Mouse (Mus musculus) spleen, postnatal 10 days (tissue): ENCODE measurements around the gene Rgcc.

Experiments used
- DNase-seq, 2 experiments: peaks; one replicate each; pipeline ENCODE4 v3.0.0; 2021 to 2022; ENCODE audit warnings: low spot score in 2 of 2

Gene Rgcc

DNA sequence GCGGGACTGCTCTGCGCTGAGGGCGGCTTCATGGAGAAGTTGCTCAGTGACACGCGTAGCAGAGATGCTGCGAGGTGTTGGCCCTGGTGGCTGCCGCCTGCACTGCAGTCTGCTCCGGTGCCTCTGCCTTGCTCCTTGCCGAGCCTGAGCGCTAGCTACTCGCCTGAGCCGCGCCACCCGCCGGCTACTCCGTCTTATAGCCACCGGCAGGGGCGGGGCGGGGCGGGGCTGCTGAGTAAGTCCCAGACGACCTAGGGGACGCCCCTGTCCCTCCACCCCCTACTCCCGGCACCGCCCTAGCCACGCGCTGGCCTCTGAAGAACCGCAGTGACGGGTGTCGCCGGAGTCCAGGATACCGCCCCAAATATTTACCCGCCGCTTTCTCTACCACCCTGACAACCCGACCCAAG lies at the start of gene Rgcc:
Rgcc (minus strand) TSS at position 180 of the 410 bp plus-strand sequence.
- peak; percentile 99 to 100 for DNase-seq

DNA sequence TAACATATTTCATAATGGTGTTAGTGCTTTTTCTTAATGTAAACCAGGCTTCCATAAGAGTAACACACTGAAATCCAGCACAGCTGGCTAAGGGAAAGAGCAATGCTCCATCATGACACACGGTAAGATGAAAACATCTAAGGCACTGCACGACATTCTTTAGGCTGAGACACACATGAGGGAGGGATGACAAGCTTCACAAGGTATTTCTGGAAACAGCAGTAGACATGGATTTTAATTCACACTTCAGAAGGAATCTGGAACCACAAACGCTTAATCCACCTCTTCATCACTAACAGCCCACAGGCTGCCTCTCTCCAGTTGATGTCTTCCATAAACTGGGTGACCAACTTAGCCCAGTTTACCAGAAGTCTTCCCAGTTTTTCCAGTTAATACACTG lies 44.9 kb upstream of the Rgcc start:
- no peak for DNase-seq

DNA sequence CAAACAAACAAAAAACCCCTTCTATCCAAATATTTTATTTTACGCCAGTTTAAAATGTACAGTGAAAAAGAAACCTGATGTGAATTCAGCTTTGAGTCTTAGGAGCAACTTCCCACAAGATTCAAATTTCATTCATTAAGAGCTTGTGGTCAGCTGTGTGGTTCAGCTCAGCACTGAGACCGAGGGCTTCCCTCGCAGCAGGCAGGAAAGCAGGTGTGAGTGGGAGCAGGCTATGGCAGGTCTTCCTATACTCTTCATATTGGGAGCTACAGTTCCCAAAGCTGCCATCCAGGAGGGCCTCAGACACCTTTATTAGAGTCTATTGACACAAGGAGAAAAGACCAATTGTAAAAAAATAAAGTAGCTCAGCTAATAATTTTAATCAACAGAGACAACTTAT lies 34.2 kb upstream of the Rgcc start:
- no peak for DNase-seq

DNA sequence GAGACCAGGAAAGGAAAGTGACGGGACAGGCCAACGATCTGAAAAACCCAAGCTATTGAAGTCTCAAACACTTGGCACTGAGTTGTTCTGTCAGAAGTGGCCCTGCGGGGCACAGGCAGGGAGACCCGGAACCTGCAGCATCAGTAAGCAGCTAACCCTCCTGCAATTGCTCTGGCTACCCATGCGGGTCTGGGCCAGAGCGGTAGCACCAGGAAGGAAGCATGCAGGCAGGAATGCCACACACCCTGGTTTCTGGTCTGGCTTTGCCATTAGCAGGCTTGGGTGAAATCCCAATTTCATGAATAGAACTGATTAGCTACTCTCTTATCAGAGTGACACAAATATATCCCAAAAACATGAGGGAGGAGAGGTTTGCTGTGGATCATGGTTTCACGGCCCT lies 30.5 kb upstream of the Rgcc start:
- peak in 1 of 2 experiments; percentile 13 for DNase-seq

DNA sequence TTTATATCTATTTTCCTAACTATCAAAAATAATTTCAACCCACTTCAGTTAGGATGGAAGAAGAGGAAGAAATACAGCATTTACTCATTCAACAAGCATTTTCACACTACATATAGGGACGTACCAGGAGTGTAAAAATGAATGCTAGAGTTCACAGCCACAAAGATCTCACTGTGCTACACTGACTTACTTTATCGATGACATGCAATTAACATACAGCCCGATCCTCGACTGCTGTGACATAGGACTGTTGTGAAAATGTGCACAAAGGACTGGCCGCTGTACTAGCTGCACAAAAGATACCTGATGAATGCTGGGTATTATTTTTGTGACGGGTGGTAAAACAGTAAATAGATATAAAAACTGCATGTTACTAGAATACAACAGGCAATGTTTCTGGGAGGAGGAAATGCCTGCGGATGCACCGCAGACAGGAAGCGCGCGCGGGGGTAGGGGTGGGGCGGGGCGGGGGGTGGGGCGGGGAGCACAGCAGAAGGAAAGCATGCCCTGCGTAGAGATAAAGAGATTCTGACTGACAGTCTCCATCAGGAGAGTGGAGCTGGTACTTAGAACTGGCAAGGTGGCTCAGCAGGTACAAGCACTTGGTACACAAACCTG lies 29.6 kb upstream of the Rgcc start:
- DNase-seq, result peak in 1 of 2 experiments; percentile 36

DNA sequence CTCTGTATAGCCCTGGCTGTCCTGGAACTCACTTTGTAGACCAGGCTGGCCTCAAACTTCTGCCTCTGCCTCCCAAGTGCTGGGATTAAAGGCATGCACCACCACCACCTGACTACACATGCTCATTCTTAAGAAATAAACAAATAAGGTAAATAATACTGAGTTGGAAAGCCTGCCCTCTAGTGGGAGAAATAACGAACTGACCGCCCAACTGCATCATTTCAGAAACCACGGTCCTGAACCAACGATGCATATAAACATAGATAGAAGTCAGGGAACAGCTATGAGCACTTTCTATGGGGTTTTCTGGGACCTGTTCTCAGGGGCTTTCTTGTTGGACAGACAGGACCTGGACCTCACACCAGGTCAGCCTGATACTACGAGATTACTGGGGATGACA lies 25.6 kb upstream of the Rgcc start:
- DNase-seq, result peak in 1 of 2 experiments; percentile 63

DNA sequence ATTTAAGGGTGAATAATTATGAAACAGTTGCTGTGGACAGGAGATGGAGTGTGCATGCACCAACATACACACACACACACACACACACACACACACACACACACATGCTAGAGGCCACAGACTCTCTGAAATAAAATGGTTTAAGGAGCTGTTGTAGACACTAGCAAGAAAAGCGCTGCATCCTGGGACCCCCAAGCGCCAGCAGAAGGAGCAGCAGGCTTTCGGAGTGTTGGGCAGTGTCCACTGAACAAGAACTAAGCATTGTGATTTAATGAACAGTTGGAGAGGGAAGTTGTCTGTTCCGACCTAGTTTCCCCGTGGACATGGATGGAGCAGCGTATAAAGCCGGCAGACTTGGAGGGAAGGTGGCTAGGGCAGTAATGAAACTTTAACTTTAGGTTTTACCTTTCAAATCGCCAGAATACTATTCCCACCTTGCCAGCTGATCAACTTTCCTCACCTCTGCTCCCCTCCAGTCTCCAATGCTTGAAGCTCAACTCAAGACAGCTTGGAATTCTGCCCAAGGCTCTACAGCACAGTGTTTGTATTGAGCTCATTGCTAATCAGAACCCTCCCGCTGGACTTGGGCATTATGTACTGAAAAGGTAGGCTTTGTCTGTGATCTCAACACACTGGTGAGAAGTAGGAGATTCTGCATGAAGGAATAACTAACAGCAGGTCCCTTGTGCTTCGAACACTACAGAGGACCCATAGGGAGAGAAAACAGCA lies 22.8 kb upstream of the Rgcc start:
- peak in 1 of 2 experiments; percentile 8 for DNase-seq

DNA sequence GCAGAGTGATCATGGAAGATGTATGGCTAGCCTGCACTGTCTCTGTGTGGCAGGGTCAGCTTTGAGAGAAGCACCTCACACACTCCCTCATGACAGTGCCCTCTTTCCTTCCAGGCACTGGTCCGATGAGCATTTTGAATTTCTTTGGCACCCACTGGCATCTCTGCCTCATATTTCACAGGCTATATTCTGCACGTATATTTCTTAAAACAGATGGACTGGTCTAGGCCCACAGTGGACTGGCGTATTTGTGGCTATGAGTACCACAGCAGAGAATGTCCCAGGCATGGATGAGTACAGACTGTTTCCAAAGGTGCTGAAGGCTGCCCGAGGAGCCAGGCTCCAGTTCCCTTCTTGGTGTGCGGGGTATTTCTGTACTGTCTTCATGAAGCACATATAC lies 20.4 kb upstream of the Rgcc start:
- DNase-seq, result peak in 1 of 2 experiments; percentile 9

DNA sequence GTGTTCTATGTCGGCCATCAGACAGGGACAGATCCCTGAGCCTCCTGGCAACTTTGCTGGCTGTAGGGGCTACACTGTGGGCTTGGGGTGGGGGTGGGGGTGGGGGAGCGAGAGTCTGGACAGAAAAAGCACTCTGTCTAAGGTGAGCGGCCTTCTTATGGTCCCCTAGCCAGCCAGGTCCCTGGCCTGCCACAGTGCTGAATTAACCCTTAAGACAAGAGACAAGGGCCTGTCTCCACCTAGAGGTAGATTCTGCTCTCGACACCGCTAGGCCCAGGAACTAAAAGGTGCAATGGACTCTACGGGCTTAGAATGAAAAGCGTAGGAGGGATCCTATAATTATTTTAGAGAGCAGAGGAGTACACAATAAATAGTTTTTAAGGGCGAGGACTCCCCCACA lies 19.7 kb upstream of the Rgcc start:
- DNase-seq, result peak in 1 of 2 experiments; percentile 51

DNA sequence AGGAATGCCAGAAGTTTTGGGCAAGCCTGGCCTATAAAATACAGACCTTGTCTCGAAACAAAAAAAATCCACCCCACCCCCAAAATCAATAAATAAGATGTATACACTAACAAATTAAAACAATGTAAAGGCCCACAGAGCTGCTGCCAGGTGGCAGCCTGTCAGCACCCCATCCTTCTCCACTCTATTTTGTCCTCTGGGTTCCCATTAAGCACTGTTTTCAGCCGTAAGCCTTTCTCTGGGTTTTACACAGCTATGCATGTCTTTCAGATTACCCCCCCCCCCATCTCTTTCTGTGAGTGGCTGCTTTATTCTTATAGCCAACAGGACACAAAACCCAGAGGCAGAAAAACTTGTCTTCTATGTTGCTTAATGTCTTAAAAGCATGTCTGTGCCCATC lies 16.2 kb upstream of the Rgcc start:
- DNase-seq, result no peak

DNA sequence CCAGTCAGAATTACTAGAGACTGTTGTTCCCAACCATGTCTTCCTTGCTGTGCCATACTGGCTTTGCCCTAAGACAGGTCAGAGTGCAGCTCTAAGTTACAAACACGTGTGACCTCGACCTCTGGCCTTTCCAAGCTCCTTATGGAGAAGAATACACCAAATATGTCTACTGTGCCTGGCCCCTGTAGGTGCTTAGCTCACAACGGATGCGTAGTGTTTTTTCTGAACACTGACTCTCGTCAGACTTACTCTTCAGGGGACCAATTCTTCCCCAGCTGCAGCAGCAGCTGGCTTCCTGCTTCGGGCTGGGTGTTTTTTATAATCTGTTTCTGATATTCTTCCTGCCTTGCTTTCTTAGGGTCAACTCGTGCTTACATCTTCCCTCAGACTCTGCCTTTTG lies 14.4 kb upstream of the Rgcc start:
- no peak for DNase-seq

DNA sequence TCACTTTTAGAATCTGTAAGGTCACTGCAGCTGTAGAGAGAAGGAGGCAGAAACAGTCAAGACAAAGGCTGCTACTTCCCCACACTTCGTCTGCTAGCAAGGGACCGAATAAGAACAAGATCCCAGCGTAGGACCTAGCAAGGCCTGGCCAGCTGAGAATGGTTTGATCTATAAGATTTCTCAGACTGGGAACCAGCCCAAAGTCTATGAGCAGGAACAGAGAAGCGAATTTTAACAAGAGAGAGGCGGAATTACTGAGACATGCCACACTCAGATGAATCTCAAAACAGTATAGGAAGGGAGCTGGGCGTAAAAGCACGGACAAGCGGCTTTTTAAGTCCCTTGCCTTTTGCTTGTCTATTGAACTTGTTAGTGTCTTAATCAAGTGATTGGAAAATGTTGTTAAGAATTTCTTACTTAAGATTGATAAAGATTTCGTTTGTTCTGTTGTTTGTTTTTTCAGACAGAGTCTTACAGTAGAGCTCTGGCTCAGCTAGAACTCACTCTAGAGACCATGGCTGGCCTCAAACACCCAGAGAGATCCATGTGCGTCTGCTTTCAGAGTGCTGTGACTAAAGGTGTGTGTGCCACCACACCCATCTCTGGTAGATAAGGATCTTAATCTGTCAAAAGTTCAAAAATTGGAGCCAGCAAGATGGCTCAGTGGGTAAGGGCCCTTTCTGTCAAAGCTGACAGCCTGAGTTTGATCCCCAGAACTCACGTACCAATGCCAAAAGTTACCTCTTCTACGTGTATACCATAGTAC lies 13.0 kb upstream of the Rgcc start:
- no peak for DNase-seq

DNA sequence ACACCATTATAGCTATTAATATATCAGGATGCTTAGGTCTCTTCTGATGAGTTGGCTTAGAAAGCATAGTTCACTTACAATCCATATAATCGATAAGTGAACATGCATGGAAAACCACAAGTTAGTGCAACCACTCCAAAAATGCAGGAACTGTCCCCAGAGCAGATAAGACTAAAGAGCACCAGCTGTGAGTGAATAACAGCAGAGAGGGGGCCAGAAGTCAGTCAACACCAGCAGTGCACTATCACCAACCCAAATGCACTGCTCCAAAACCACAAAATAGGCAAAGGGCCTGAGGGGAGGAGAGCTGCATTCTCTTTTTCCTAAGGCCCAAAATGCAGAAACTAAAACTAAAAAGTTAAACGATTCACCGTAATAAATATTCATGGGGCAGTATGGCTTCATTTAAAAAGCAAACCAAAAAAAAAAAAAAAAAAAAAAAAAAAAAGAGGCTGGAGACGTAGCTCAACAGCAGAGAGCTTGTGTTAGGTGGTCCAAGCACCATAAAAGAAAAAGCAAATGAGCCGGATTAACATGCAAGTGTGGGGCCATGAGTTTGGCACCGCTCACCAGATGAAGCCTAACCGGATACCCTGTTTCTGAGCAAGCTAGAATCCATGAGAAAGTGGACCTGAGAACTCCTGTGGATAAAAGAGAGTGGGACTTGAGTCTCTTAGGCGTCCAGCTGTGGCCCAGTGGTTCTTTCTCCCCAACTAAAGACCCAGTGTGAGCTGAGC lies 12.2 kb upstream of the Rgcc start:
- DNase-seq, result no peak

DNA sequence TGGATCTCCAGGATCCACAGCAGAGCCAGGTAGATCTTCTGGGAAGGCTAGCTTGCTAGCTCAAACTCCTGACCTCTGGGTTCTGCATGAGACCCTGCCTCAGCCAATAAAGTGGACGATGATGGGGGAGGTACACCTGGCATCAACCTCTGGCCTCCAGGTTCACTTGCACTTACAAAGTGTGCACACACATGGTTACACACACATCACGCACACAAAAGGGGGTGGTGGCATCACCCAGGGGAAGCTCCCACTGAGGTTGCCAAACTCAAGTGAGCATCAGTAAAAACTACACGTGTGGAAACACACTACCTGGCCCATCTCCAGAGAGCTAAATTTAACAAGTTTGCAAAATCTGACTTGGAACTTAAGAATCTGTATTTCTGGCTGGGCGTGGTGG lies 11.3 kb upstream of the Rgcc start:
- no peak for DNase-seq

DNA sequence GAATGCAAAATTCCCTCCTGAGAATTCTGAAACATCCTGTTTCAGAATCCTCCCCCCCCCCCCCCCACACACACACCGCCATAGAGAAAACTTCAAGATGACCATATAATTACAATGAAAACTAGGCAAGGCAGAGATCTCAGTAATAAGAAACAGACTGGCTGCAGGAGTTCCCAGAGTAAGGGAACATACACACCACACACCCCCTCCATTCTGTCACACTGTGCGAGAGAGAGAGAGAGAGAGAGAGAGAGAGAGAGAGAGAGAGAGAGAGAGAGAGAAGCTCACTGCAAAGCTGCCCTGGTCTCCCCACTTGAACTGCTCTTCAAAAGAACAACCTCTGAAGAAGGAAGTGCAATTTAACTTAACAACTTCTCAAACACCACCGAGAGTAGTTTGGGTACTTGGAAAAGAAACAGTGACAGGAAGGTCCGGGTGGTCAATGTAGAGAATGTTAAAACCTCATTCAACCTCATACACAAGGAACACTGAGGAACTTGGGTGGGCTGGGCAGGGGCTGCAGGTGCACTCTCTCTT lies 10.5 kb upstream of the Rgcc start:
- no peak for DNase-seq

DNA sequence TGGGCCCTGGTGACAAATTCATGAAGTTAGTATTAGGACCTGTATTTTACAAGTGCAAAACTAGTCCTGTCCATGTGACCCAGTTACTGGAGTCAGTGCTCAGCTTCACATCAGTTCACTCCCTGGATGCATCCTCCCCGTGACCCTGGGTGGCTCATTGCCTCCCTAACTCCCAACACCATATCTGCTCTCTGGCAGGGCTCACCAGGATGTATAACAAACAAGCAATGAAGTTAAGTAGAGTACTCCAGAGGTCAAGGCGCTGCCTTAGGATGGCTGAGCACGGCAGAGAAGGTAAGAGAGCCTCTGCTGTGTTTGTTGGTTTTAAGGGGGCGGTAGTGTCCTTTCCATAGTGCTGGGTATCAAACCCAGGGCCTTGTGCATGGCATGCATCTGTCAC lies 7.7 kb upstream of the Rgcc start:
- no peak for DNase-seq

DNA sequence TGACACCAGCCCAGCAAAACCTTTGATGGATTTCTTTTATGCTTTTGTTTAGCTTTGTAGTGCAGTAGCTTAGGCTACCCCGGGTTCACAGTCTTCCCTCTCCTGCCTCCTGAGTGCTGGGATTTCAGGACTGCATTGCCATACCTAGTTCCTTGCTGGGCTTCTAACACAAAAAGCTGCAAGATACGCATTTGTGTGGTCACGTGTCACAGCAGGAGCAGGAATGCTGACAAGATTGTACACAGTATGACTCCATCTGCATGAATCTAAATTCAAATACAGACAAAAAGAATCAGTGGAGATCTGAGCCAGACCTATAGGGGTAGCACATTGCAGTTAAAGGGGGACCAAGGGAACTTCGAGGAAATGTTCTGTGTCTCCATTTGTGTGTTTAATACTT lies 6.9 kb upstream of the Rgcc start:
- no peak for DNase-seq

DNA sequence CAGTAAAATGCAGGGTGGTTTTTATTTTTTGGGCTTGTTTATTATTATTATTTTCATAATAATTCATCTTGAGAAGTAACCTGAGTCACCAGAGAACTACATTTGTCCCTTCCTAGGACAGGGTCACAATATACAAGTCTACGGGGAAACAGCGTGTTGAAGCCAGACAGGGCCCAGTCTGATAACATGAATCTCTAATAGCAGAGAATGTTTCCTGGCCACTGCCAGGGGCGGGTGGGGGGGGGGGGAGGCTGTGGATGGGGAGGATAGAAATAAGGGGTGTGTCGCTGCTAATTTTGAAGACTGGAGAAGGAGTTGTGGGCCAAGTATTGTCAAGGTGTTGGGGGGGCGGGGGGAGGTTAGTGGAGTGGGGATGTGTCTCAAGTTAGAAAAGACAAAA lies 6.5 kb upstream of the Rgcc start:
- no peak for DNase-seq

DNA sequence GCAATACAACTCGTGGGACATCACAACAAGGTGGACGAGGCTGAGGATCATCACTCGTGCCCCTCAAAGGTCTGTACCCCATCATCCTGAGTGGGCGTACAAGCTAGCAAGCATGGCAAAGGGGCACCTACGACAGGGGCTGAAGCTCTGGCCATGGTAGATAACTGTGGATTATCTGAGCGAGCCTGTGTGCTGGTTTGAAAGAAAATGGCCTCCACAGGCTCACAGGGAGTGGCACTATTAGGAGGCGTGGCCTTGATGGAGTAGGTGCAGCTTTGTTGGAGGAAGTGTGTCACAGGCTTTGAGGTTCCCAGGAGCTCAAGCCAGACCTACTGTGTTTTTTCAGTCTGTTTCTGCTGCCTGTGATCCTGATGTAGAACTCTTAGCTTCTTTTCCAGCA lies 5.7 kb upstream of the Rgcc start:
- peak in 1 of 2 experiments; percentile 60 for DNase-seq

DNA sequence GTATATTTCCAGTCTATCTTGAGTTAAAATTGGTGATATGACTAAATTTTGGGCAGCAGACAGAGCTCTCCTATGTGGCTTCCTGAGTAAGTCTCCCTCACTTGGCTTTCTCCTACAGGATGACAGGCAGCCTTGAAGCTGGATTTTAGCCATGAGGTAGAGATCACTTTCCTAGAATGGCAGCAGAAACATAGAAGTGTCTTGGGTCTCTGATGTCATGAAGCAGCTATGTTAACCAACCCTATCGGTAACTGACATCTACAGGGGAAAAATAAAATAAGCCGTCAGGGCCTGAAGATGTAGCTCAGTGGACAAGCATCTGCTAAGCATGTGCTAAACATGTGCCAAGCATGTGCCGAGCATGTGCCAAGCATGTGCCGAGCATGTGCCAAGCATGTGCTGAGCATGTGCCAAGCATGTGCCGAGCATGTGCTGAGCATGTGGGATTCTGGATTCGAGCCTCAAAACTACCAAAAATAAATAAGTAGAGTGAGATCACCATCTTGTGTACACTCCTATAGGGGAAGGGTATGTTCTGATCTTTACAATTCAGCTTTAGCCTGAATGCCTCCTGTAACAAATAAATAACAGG lies 3.5 kb upstream of the Rgcc start:
- DNase-seq, result no peak

DNA sequence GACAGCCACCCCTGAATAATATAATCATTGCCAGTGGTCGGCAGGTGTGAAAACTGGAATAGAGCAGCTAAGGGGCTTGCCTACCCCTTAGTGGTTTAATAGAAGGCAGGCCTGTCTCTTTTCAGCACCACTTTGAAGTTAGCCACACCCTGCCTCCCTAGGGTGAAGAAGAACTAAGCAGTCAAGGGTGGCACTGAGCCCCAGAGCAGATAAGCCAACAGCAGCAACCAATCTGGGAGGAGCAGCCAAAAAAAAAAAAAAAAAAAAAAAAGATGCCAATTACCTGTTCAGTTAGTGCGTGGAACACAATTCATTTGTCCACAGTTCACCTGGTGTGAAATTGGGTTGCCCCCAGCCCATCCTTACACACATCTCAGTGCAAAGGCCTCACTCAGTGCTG lies 1.7 kb upstream of the Rgcc start:
- peak in 1 of 2 experiments; percentile 58 for DNase-seq
